Mouse (Mus musculus): ENCODE measurements at regions not wholly inside any gene's neighbourhood (a gene's known extent, or its start where the extent isn't known, plus 50 kb on each side); places are given as distances from the start of the nearest gene placed in this dataset.
A peak's percentile ranks its signal among the peaks of the same experiment; 100 is the strongest.

DNA sequence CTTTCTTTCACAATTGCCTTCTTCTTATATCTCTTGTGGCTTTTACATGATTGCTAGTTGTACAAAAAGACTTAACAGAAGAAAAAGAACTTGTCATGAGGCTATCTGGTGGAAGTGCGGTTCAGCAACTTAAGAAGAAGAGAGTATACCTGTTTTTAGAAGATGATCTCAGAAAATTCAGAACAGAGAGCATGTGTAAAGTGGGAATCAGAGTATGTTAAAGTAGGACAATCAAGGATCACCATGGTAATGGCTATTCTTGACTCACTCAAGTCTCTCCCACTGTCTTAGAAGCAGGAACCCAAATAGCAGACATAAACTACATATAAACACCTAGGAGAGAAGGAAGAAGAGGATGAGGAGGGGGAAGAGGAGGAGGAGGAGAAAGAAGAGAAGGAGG, 857.9 kb upstream of the Nr2f1 start:
- H3K9ac ChIP-seq (ENCODE audit: low read depth, low read length), result no peak overlapping the region
- no peaks in the 10 kb centered on the region for H3K9me3 ChIP-seq (ENCODE audit: control insufficient read depth, low read length)
- no peaks in the 10 kb centered on the region for H3K27me3 ChIP-seq (ENCODE audit: control insufficient read depth, insufficient read depth, low read length)
- H3K4me1 ChIP-seq (replicated peaks; ENCODE audit: control insufficient read depth, insufficient read depth, low read length), result no peaks in the 10 kb centered on the region
- H3K36me3 ChIP-seq (ENCODE audit: control insufficient read depth, insufficient read depth, low read length), result no peaks in the 10 kb centered on the region
- H3K27ac ChIP-seq (ENCODE audit: low read depth, low read length), result no peak overlapping the region
- no peak overlapping the region for H3K4me3 ChIP-seq (ENCODE audit: low read depth, low read length)
- DNase-seq (ENCODE audit: low spot score), result no peak
- WGBS, result 93% methylated on average over 1 of the region's 1 CpGs
- no peak for ATAC-seq (ENCODE audit: low FRiP score)
- H3K4me2 ChIP-seq (replicated peaks; ENCODE audit: low read depth, low read length), result no peak overlapping the region

DNA sequence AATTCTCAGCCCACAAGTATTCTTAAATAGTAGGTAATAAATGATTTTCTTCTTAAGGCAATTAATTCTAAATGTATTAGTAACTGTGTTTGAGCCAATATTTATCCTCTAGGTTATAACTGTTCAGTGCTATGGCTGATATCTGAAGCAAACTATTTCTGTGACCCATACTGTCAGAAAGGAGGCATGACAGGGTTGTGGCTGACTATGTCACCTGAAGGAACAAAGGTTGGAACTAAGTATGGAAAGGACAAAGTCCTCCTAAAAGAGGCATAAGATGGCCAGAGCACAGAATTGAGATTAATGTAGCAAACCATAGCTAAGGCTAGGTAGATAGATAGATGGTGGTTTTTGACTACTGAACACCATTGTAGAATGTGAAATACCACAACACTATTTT, 854.9 kb upstream of the Nr2f1 start:
- no peak overlapping the region for H3K27ac ChIP-seq (ENCODE audit: low read depth, low read length)
- DNase-seq (ENCODE audit: low spot score) (no peak), ATAC-seq (ENCODE audit: low FRiP score) (no peak)
- H3K27me3 ChIP-seq (ENCODE audit: control insufficient read depth, insufficient read depth, low read length), result no peaks in the 10 kb centered on the region
- H3K9me3 ChIP-seq (ENCODE audit: control insufficient read depth, low read length), result no peaks in the 10 kb centered on the region
- H3K4me1 ChIP-seq (replicated peaks; ENCODE audit: control insufficient read depth, insufficient read depth, low read length), result no peaks in the 10 kb centered on the region
- no peak overlapping the region for H3K4me3 ChIP-seq (ENCODE audit: low read depth, low read length)
- no peaks in the 10 kb centered on the region for H3K36me3 ChIP-seq (ENCODE audit: control insufficient read depth, insufficient read depth, low read length)
- H3K9ac ChIP-seq (ENCODE audit: low read depth, low read length), result no peak overlapping the region
- H3K4me2 ChIP-seq (replicated peaks; ENCODE audit: low read depth, low read length), result no peak overlapping the region

DNA sequence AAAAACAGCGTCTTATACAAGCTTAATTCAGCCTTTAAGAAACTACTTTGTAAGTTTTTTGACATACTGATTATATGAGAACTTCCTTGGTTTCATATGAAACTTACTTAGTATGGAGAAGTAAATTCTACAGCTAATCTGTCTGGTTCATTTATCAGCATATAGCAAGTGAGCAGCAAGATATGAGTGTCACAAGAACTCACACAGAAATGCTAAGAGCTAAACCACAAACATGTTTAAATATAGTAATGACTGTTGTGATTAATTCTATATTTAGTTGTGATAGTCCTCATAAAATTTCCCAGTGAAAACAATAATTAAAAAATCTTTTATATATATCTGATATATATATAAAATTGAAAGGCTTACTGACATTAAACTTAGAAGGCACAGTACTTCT, 853.9 kb upstream of the Nr2f1 start:
- Histone ChIP-seq H3K4me2 (replicated peaks; ENCODE audit: low read depth, low read length) (no peak overlapping the region), H3K27ac (ENCODE audit: low read depth, low read length) (no peak overlapping the region), H3K9ac (ENCODE audit: low read depth, low read length) (no peak overlapping the region), H3K36me3 (ENCODE audit: control insufficient read depth, insufficient read depth, low read length) (no peaks in the 10 kb centered on the region), H3K4me1 (replicated peaks; ENCODE audit: control insufficient read depth, insufficient read depth, low read length) (no peaks in the 10 kb centered on the region), H3K4me3 (ENCODE audit: low read depth, low read length) (no peak overlapping the region), H3K27me3 (ENCODE audit: control insufficient read depth, insufficient read depth, low read length) (no peaks in the 10 kb centered on the region), H3K9me3 (ENCODE audit: control insufficient read depth, low read length) (no peaks in the 10 kb centered on the region)
- DNase-seq (ENCODE audit: low spot score) (no peak), ATAC-seq (ENCODE audit: low FRiP score) (no peak)
- WGBS, result 87% methylated on average over 1 of the region's 1 CpGs

DNA sequence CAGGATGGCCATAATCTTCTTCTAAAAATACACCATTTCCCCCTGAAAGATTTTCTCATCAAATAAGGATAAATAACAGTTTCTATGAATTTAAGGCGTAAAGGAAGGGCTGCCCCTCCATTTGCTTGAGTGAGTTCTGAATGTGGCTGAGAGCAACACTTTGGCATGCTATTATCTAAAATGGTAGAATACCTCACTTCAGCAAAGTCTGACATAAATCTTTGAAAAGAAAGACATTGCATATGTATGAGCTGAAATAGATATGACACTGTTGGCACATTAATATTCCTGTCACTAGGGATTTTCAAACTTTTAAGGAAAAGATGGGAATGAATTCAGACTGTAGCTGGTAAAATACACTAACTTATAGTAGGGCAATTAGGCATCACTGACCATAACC, 847.7 kb upstream of the Nr2f1 start:
- Histone ChIP-seq H3K36me3 (ENCODE audit: control insufficient read depth, insufficient read depth, low read length) (no peaks in the 10 kb centered on the region), H3K9ac (ENCODE audit: low read depth, low read length) (no peak overlapping the region), H3K4me1 (replicated peaks; ENCODE audit: control insufficient read depth, insufficient read depth, low read length) (no peaks in the 10 kb centered on the region), H3K4me2 (replicated peaks; ENCODE audit: low read depth, low read length) (no peak overlapping the region), H3K27ac (ENCODE audit: low read depth, low read length) (no peak overlapping the region), H3K4me3 (ENCODE audit: low read depth, low read length) (no peak overlapping the region), H3K9me3 (ENCODE audit: control insufficient read depth, low read length) (no peaks in the 10 kb centered on the region), H3K27me3 (ENCODE audit: control insufficient read depth, insufficient read depth, low read length) (no peaks in the 10 kb centered on the region)
- no peak for DNase-seq (ENCODE audit: low spot score)
- 89% methylated on average over 1 of the region's 1 CpGs for WGBS
- no peak for ATAC-seq (ENCODE audit: low FRiP score)

DNA sequence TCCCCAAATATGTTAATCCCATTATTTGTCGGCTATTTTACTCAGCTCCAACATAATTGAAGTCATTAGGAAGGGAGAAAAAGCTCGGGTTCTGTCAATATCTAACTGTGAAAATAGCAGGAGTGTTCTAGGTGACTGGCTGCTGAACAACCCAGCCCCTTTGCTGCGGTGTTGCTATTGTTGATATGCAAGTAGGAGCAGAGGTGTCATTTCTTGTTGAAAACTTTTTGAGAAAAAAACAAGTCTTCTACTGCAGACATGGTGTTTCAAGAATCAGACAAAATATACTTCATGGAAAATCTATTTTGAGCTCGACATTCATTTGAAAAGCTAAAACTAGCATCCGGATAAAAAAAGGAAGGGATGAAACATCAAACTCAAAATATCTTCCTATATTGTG, 845.1 kb upstream of the Nr2f1 start:
- H3K4me1 ChIP-seq (replicated peaks; ENCODE audit: control insufficient read depth, insufficient read depth, low read length), result no peaks in the 10 kb centered on the region
- H3K4me2 ChIP-seq (replicated peaks; ENCODE audit: low read depth, low read length), result no peak overlapping the region
- ATAC-seq (ENCODE audit: low FRiP score) (no peak), DNase-seq (ENCODE audit: low spot score) (no peak)
- H3K9me3 ChIP-seq (ENCODE audit: control insufficient read depth, low read length), result no peaks in the 10 kb centered on the region
- H3K27ac ChIP-seq (ENCODE audit: low read depth, low read length), result no peak overlapping the region
- no peaks in the 10 kb centered on the region for H3K36me3 ChIP-seq (ENCODE audit: control insufficient read depth, insufficient read depth, low read length)
- no peaks in the 10 kb centered on the region for H3K27me3 ChIP-seq (ENCODE audit: control insufficient read depth, insufficient read depth, low read length)
- no peak overlapping the region for H3K9ac ChIP-seq (ENCODE audit: low read depth, low read length)
- 72% methylated on average over 5 of the region's 5 CpGs for WGBS
- no peak overlapping the region for H3K4me3 ChIP-seq (ENCODE audit: low read depth, low read length)

DNA sequence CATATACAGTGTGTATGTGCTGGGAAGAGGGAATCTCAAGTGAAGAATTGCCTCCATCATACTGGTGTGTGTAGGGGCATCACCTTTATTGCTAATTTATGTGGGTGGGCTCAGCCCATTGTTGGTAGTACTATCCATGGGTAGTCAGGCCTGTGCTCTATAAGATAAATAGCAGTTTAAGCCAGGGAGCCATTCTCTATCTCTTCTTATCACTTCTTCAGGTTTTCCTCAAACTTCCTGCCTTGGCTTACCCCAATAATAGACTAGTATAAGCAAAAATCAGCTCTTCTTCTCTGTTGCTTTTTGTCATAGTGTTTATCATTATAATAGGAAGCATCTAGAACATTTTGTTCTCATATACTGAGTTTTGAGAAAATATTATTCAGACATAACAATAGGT, 838.3 kb upstream of the Nr2f1 start:
- Histone ChIP-seq H3K36me3 (ENCODE audit: control insufficient read depth, insufficient read depth, low read length) (no peaks in the 10 kb centered on the region), H3K4me3 (ENCODE audit: low read depth, low read length) (no peak overlapping the region), H3K27me3 (ENCODE audit: control insufficient read depth, insufficient read depth, low read length) (no peaks in the 10 kb centered on the region), H3K9me3 (ENCODE audit: control insufficient read depth, low read length) (no peaks in the 10 kb centered on the region), H3K27ac (ENCODE audit: low read depth, low read length) (no peak overlapping the region), H3K9ac (ENCODE audit: low read depth, low read length) (no peak overlapping the region), H3K4me2 (replicated peaks; ENCODE audit: low read depth, low read length) (no peak overlapping the region), H3K4me1 (replicated peaks; ENCODE audit: control insufficient read depth, insufficient read depth, low read length) (no peaks in the 10 kb centered on the region)
- DNase-seq (ENCODE audit: low spot score) (no peak), ATAC-seq (ENCODE audit: low FRiP score) (no peak)

DNA sequence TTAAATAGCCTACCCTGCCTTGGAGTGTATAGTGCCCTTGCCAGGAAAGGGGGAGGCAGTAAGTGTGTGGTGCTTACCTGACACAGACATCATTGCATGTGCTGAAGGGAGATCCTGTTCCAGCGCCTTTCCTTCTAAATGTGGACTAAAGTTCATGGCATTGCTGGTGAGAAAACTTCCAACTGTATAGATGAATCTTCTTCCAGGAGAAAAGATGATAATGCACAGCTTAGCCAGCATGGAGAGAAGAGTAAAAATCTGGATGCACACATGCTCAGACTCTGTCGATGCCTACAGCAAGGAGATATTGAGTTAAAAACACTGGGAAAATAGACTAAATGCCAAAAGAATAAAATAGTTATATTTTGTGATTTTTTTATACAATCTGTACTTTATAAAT, 835.7 kb upstream of the Nr2f1 start:
- 80% methylated on average over 2 of the region's 2 CpGs for WGBS
- H3K9me3 ChIP-seq (ENCODE audit: control insufficient read depth, low read length), result no peaks in the 10 kb centered on the region
- no peak overlapping the region for H3K9ac ChIP-seq (ENCODE audit: low read depth, low read length)
- H3K4me2 ChIP-seq (replicated peaks; ENCODE audit: low read depth, low read length), result no peak overlapping the region
- H3K27me3 ChIP-seq (ENCODE audit: control insufficient read depth, insufficient read depth, low read length), result no peaks in the 10 kb centered on the region
- no peak for ATAC-seq (ENCODE audit: low FRiP score)
- no peak overlapping the region for H3K4me3 ChIP-seq (ENCODE audit: low read depth, low read length)
- H3K4me1 ChIP-seq (replicated peaks; ENCODE audit: control insufficient read depth, insufficient read depth, low read length), result no peaks in the 10 kb centered on the region
- H3K27ac ChIP-seq (ENCODE audit: low read depth, low read length), result no peak overlapping the region
- no peak for DNase-seq (ENCODE audit: low spot score)
- H3K36me3 ChIP-seq (ENCODE audit: control insufficient read depth, insufficient read depth, low read length), result no peaks in the 10 kb centered on the region

DNA sequence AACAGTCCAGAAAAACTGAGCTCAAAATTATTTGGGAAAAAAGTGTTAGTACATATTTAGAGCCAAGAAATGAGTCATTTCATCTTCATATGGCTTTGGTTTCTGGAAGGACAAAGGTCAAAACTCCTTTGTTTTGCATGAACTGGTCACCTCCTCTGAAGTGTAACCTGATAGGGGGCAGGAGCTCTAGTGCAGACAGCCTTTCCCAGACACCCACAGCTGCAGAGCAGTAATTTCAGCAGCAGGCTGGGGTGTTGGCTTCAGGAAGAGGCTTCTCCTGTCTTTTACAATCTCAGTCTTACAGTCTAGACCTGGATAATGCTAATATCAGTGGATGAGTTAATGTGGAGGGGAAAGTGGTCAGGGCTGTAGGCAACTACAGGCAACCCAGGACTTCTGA, 830.4 kb upstream of the Nr2f1 start:
- Histone ChIP-seq H3K4me3 (ENCODE audit: low read depth, low read length) (no peak overlapping the region), H3K9me3 (ENCODE audit: control insufficient read depth, low read length) (no peaks in the 10 kb centered on the region), H3K36me3 (ENCODE audit: control insufficient read depth, insufficient read depth, low read length) (no peaks in the 10 kb centered on the region), H3K9ac (ENCODE audit: low read depth, low read length) (no peak overlapping the region), H3K4me2 (replicated peaks; ENCODE audit: low read depth, low read length) (no peak overlapping the region), H3K27ac (ENCODE audit: low read depth, low read length) (no peak overlapping the region), H3K4me1 (replicated peaks; ENCODE audit: control insufficient read depth, insufficient read depth, low read length) (no peaks in the 10 kb centered on the region), H3K27me3 (ENCODE audit: control insufficient read depth, insufficient read depth, low read length) (no peaks in the 10 kb centered on the region)
- DNase-seq (ENCODE audit: low spot score), result no peak
- no peak for ATAC-seq (ENCODE audit: low FRiP score)

DNA sequence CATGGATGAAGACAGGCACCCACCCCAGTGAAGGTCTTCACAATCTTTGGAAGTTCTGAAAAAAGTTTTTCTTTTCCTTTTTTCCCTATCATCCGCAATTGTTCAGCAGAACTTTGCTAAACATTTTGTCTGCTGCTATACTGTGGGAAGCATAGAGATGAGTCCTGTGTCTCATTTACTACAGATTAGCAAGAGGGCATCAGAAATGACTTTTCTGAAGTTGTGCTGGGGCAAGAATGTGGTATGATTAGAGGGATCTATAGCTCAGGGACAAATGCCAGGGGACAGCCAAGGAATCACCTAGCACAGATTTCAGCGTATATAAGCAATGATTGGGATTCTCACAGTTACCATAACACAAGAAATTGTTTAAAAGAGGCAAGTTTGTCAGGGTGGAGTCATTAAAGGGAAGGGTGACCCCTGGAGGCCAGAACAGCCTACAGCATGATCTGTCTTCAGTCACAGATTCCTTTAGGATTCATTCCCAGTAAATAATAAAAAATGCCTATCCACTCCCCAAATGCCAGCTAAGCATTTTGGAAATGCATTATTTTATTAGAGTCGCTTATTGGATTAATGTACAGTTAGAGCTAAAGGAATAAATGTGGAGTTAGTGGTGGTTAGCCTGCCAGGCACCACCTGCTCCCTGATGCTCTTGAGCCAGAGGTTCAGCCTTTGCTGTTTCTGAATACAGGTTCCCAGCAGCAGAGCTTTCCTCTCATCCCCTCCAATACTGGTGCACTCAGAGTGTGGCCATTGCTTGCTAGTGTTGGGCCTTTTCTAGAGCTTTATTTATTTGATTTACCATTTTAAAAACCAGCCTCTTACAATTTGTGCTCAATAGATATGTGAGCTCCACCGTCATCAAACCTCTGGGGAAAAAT, 828.6 kb upstream of the Nr2f1 start:
- Histone ChIP-seq H3K9ac (ENCODE audit: low read depth, low read length) (no peak overlapping the region), H3K4me2 (replicated peaks; ENCODE audit: low read depth, low read length) (no peak overlapping the region), H3K36me3 (ENCODE audit: control insufficient read depth, insufficient read depth, low read length) (no peaks in the 10 kb centered on the region), H3K27me3 (ENCODE audit: control insufficient read depth, insufficient read depth, low read length) (no peaks in the 10 kb centered on the region), H3K27ac (ENCODE audit: low read depth, low read length) (no peak overlapping the region), H3K4me1 (replicated peaks; ENCODE audit: control insufficient read depth, insufficient read depth, low read length) (no peaks in the 10 kb centered on the region), H3K9me3 (ENCODE audit: control insufficient read depth, low read length) (no peaks in the 10 kb centered on the region), H3K4me3 (ENCODE audit: low read depth, low read length) (no peak overlapping the region)
- ATAC-seq (ENCODE audit: low FRiP score) (peak; percentile 76), DNase-seq (ENCODE audit: low spot score) (peak; percentile 71)
- 46% methylated on average over 4 of the region's 4 CpGs for WGBS
